Mouse (Mus musculus): ENCODE results near the gene Cage1.

Gene Cage1

GRCm38 (mm10) chr13:37965126-37965914 is 71.5 kb downstream of the Cage1 start:
- no peak for DNase-seq (ENCODE audit: low spot score in 2 of 2)

- peak in 1 of 2 experiments; percentile 57 for DNase-seq (ENCODE audit: low spot score in 2 of 2)
Measured at GRCm38 (mm10) chr13:37964128-37965087, 72.5 kb downstream of the Cage1 start.

GRCm38 (mm10) chr13:37963354-37964007 is 73.4 kb downstream of the Cage1 start:
- DNase-seq (ENCODE audit: low spot score in 2 of 2): peak; percentile 71 to 83

GRCm38 (mm10) chr13:37962541-37962940 is 74.3 kb downstream of the Cage1 start:
- no peak for DNase-seq (ENCODE audit: low spot score in 2 of 2)

- no peak for DNase-seq (ENCODE audit: low spot score in 2 of 2)
Measured at GRCm38 (mm10) chr13:37959936-37960335, 76.9 kb downstream of the Cage1 start.

GRCm38 (mm10) chr13:37959239-37959907 is 77.5 kb downstream of the Cage1 start:
- no peak for DNase-seq (ENCODE audit: low spot score in 2 of 2)

- DNase-seq (ENCODE audit: low spot score in 2 of 2): no peak
Measured at GRCm38 (mm10) chr13:37958498-37959238, 78.2 kb downstream of the Cage1 start.

Data from urinary bladder, postnatal 4 days (tissue).